Mouse (Mus musculus): ENCODE results near the gene Smad1.

Gene Smad1

DNA sequence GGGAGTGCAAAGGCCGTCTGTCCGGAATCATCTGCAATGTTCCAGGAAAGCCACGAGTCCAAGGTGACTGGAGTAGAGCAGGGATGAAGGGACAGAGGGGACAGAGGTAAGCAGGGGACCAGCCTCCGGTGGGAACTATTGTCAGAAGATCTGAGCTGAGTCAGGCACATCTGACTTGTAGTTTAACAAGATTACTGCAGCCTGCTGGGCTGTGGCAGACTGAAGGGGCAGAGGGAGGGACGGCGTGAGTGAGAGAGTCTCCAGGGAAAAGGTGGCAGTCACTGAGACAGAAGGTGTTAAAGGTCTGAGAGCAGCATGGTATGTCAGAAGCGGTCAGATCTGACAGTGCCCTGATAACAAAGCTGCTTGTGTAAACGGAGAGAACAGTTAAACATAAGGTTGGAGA is 16.5 kb downstream of the Smad1 start:
- no peak for DNase-seq

DNA sequence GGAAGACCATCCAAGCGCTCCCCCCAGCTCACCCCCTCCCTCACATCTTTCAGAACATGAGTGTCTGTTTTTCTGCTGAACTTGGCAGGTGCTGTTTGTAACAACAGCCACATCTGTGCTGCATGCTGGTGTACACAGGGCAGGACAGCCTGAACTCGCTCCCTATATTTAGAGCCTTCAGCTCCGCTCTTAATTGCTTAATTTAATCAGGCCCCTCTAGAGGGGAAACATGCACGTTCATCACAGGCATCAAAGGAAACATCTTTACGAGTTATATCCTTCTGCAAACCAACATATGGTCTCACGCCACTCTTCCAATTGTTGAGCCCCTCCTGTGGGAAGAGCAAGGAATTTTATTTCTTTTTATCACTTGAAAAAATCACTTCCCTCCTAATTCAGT is 17.5 kb downstream of the Smad1 start:
- no peak for DNase-seq

DNA sequence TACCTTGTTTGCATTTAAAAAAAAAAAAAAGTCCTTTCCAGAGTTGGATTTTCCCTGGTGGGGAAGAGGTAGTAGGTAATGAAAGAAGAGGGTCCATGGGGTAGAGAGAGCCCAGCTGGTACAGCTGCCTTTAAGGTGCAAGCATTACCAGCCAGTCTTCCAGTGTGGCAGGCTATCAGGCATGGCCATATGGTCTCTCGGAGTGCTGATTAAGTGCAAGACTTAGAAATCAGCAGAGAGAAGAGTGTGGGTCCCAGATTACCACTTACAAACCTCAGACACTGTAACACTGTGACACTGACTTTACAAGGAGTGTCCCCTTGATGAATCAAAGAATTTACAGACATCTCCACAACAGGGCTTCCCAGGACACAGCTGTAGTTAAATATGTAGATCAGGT is 18.9 kb downstream of the Smad1 start:
- no peak for DNase-seq

DNA sequence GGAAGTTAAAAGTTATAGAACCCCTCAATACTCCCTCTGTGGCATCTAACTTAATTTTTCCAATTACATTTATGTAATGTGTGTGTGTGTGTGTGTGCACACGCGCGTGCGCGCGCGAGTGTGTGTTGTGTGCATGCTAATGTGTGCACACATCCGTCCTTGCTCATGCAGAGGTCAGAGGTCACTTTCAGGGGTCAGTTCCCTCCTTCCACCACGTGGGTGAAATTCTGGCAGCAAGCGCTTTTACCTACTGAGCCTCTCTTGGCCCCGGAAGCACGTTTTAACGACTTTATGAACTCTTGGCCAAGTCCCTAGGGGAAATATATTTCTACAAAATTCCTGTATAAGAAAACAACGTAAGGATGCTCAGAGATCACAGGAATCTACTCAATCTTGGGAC is 19.3 kb downstream of the Smad1 start:
- no peak for DNase-seq

DNA sequence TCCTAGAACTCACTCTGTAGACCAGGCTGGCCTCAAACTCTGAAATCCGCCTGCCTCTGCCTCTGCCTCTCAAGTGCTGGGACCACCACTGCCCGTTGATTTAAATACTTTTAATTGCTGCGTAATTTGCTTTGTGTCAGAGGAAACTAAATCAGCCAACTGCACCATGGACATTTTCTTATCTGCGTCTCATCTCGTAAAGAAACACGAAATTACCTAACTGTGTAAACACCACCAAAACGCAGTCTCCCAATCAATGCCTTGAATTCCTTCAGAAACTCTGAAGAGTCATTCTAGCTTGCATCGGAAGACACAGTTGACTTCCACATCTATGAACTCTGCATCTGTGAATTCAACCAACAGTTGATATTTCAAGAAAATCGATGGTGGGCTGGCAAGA is 22.7 kb downstream of the Smad1 start:
- no peak for DNase-seq

DNA sequence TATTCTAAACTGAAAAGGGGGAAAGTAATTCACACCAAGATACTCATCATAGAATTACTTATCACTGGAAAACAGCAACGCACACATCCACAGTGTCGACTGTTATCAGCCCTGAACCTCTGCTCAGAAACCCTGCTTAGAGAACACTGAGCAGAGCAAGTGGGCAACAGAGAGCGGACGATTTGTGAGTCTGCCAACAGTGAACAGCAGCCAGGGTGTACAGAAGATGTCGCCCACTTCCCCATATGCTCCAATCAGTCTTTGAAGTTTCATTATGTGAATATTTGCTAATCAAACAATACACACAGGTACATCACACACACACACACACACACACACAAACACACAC is 23.6 kb downstream of the Smad1 start:
- no peak for DNase-seq

DNA sequence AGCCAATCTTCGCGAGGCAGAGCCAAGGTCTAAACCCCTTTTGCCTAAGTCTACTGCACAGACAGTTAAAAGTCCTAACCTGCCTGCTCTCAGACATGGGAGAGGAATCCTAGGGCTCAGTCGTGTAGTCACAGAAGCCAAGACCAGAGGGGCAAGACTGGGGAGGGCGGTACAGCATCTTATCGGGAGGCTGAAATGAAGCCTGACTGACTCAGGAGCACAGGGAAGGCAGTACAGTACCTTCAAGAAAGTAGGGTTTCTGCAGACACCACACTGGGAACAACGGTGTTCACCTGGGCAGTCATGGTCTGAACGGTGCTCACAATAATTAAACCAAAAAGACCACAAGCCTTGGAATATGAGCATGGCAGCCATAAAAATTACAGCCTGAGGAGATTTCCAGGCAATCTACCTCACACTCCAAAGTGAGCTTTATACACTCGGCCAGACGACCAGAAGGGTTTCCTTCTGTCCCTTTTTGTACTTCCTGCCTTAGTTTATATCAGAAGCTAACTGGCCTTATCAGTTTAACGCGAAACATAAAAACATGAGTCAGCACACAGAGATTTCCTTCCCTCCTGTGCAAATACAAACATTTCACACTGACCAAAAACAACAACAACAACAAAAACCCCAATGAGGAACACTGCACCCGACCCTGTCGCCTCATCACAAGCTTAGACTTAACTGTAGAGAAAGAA is 24.1 kb downstream of the Smad1 start:
- no peak for DNase-seq

DNA sequence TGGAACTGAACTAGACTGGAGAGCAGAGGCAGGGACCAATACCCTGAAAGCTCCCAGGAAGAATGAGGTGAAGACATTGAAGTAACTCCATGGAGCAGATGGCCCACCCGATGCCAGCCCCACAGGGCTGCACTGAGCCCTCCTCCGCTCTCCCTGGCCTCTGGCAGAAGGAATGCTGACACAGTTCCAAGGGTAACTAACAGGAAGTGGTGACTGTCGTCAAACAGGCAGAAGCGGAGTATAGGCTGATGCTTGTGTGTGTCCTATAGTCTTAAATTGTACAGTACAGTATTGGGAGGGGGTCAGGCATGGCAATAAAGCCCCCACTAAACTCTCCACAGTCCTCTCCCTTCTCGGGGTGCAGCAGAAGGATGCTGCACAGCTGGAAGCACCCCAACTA is 24.9 kb downstream of the Smad1 start:
- DNase-seq = no peak

DNA sequence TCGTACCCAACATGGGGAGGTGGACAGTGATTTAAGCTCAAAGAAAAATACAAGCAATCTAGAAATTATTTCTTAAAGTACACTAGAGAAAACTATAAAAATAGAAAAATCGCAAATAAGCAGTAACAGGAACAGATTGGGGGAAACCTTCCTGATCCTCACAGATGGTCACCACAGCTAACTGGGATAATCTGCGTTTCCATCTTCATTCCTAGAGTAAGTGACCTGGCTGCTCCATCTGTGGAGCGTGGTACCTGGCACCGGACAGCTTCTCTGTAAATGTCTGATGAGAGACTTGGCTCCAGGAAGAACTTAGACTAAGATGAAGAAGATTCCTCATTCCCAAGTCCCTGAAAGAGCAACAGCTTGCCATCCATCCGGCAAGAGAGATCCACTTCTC is 25.8 kb downstream of the Smad1 start:
- no peak for DNase-seq

DNA sequence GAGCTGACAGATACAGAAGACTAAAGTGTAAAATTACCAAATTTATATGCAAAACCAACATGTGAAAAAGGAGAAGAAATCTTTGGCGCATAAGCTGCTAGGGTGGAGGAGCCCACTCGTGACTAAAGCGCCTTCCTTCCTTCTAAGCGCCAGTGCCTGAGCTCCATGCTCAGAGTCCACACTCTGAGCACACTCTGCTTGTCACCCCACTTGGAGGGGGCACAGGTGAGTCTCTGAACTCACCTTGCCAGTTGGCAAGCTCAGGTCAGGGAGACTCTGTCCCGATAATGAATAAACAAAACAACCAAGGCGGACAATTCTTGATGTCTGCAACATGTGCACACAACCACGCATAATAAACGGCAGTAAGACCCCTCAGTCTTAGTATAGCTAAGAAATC is 26.4 kb downstream of the Smad1 start:
- DNase-seq = no peak

DNA sequence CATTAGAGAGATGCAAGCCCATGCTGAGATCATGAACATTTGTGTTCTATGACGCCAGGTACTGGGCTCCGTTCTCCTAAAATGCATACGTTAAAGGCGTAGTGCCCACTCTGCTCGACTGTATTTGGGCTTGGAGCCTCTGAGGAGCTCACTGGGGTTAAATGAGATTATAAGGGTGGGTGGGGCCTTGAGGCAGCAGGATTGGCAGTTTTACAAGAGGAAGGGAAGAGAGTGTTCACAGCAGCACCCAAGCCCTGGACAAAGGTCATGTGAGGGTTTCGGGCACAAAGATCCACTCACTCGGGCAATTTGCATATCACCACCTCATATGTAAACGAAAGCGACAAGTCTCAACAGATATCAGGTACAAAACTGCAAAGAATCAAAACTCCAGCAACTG is 26.8 kb downstream of the Smad1 start:
- peak; percentile 55 to 58 for DNase-seq

DNA sequence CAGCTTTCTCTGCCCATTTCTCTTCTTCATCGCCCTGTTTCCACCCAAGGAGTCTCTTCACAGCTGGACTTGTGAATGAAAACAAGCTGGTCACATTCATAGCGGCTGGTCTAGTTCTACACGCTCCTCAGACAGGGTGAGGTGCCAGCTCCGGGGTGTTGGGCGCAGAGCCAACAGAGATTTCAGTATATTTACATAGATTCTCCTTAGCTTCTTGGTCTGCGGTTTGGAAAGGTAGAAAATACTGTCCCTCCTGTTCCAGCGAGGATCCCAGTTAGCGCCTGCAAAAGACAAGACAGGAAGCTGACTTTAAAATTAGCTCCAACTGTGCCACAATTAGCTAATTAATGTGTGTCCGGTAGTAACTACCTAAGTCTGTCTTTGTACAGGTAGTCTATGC is 27.2 kb downstream of the Smad1 start:
- DNase-seq = no peak

DNA sequence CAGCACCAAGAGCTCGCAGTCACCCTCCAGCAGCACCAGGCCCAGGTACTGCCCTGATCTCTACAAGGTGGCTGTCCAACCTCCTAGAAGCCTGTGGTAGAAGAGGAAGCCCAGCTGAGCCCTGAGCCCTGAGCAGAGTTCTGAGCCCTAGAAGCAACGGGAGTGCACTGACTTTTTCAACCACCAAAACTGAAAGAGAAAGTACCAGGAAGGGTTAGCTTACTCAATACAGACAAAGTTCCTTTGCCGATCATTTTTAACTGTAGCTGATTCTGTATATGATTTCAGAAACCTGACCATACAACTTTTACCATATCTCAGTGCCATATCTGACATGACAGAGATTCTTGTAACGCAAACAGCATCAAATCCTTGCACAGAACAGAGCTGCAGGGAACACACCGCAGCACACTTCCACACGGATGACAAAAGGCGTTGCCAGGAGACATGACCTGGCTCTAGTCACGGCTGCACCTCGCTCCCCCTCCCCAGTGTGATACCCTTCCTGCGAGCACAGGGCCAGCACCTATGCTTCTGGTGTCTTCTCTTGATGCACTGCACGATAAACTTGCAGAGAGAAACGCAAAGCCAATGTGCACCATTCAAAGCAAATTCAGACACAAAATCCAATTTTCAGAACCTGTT is 28.6 kb downstream of the Smad1 start:
- DNase-seq = no peak

DNA sequence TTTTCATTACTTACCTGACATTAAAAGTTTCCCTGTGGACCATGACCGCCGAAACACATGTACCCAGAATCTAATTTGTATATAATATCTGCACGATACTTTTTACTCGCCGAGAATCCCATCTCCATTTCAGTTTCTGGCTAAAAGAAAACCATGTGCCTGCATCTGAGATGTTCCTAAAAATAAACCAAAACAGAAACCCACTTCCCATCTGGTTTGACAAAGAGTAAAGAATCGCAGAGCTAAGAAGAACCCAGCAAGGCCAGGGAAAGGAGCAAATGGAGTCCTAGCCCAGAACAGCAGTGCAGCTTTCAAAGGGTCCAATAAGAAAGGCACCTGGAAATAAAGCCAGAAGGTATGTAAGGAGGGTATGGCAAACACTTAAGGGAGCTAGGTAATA is 30.2 kb downstream of the Smad1 start:
- DNase-seq = no peak

DNA sequence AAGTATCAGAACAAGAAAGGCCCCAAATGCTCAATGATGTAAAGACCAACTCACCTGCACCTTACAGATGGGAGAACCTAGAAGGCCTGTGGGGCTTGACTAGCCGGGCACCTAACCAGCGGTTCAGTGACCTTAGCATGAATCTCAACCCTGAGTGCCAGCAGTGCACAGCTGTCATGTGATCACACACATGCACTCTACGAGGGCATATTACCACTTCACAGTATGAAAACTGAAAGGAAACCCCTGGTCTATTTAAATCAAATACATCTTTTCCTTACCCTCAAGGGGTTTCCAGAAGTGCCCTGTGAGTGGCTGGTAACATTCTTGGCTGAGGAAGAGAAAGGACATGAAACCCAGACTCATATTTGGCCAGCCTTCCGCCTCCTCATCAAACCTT is 31.4 kb downstream of the Smad1 start:
- DNase-seq = no peak

DNA sequence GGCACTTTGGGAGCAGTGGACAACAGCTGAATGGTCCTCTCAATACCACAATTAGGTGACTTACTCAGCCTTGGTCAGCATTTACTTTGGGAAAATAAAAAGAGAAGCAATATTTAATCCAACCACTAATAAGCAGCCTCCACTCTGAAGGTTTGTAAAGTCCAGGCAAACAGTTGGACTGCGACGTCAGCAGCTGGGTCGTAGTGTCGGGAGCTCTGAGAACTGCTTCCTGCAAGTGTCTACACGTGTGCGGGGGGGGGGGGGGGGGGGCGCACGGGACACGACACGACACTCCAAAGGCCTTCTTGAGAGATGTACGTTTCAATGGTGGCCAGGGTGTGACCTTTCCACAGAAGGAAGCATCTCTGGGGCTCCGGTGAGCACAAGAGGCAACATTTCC is 32.0 kb downstream of the Smad1 start:
- no peak for DNase-seq

DNA sequence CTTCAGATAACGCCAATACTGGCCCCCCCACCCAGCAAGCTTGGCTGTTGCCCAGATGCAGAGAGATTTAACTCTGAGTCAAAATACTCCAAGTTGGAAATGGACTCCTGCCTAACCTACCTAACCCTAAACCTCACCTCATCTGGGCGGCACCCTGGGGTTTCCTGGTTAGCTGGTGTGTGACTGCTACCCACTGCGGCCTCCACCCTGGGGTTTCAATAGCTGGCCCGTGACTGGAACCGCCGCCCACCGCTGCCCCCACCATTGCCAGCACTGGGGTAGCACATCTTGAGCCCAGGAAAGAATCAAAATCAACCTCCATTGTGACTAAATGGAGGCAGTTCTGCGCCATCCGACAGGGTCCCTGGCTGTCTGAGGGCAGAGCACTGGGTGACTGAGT is 33.1 kb downstream of the Smad1 start:
- no peak for DNase-seq

DNA sequence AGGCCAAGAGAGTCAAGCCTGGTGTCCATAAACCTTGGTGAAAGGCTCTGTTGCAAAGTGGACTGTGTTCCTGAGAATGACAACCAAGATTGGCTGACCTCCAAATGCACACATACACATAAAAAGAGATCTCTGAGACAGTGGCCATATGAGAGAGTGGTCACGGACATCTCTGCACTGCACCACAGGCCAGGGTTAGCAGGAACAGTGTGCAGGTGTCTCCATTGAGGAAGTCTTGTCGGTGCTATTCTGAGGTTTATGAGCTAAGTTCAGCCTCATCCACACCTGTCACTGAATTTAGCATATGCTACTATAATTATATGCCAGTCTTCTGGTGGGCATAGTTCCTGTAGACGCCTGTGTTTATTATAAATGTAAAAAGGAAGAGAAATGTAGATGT is 33.6 kb downstream of the Smad1 start:
- no peak for DNase-seq

DNA sequence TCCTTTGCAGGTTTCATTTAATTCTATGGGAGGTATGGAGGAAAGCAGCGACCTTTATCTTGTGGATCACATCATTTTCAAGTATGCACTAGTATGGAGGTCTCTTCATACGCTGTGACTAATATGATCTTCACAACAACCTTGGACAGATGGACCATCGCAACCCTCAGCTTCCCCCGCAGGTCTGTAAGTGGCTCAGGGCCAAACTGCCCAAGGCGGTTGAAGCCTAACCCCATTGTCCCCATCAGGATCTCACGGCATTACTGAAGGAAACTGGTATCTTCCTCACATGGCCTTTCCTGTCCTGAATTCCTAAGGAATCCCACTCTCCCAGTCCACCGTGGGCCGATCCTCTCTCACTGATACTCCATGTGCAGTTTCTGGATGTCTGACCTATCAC is 34.5 kb downstream of the Smad1 start:
- no peak for DNase-seq

DNA sequence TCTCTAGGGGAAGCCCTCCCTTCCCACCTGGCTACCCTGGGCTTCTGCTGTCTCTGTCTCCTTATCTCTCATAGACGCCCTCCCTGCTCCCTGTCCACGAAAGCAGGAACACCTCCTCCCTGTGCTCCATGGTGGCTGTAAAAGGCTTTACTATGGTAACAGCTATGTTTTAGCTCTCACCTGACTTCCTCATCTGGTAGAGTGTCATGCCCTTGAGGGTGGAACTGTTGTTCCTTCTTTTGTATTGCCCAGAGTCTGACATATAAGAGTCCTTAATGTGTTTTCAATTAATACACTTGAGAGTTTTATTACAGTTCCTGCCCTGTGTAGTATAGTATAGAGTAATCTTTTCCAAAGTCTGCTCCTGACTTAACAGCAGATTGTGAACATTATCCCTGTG is 36.9 kb downstream of the Smad1 start:
- DNase-seq = no peak

DNA sequence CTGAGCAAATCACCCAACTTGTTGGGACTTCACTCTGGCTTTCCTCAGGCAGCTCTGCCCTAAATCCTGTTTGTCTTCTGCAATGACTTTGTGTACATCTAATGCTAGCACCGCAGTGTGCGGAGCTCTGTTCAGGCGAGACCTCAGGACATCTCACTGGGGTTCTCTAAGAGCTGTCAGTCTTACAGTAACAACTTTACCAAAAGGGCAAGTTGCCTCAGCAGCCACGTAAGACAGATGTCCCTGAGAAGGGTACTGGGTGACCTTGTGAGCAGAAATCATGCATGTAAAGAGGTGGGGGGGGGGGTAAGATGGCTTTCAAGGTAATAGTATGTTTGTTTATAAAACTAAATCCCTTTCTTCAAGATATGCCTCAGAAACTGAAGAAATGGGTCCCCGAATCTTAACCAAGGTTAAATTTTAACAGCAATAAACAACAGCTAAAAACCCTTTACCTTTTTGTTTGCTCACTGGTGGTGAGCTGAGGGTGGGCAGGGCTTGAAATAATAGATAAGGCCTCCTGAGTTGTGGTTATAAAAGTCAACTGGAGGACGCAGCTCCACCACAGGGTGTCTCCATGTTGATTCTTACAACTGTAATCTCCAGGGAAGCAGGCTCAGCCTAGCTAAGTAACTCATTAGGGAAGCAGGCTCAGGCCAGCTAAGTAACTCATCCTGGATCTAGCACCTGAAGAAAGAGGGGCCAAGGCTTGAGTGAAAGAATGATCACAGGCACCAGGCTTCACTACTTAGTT is 38.4 kb downstream of the Smad1 start:
- peak in 1 of 2 experiments; percentile 39 for DNase-seq

DNA sequence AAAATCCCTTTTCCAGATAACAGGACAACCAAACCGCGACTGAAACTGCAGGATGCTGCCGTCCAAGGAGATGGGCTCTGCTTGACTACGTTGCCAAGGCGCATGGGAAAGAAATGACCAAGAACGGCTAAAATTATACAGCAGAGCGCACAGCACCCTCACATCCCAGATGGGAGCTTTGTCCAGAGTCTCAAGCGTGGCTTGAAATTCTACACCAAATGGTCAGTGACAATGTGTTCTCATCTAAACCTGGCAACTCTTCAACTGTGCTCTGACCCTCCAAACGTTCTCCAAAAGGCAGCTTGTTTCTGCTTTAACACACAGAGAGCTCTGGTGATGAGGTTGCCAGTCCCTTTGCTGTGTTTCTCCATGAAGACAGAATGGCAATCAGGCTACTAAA is 39.0 kb downstream of the Smad1 start:
- no peak for DNase-seq

DNA sequence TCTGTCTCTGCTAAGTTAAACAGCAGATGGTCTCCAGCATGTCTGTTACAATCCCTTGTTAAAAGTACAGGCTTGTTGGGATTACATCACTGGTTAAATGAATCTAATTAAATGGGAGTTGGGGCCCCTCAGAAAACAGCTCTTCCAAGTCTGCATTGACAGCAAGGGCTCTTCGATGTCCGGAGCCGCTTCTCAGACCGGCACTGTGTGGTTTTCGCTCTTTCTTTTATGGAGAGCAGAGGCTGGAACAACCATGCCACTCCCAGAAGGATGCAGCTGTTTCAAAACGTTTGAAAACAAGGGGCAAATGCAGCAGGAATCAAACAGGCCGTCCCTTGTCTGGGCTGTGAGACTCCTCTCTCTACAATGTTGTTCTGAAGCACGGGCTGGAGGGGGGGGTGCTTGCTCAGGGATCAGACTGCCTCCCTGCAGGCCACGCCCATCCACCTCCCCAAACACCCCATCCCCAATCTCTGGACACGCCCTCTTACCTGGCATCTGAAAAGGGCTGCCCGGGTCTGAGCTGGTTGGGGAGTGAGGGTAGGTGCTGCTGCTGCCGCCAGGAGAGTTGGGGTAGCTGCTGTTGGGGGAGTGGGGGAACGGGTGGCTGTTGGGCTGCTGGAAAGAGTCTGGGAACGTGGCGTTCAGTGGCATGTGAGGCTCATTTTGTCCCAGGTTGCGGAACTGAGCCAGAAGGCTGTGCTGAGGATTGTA is 43.4 kb downstream of the Smad1 start:
- DNase-seq = no peak

DNA sequence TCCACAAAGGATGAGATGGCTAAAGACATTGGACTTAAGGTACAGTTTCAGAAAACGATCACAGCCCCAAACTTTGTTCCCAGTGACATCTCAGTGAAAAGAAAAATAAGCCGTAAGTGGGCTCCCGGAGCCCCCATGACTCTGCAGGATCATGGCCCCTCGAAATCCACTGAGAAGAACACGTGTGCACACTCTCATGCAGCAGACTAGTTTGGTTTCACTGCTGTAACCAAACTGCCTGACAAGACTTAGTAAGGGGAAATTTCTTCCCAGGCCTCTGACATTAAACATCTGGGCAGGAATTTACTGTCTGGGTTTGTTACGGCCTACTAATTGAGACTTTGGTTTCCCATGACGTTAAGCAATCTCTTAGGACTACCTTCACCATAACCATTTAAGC is 45.3 kb downstream of the Smad1 start:
- DNase-seq = no peak
